Mouse (Mus musculus) spleen, adult 12 weeks (tissue): ENCODE measurements around the gene Clcn1.

Experiments
- DNase-seq: peaks from one replicate; pipeline ENCODE4 v3.0.0; 2022; ENCODE audit warnings: low spot score

Clcn1 gene

DNA sequence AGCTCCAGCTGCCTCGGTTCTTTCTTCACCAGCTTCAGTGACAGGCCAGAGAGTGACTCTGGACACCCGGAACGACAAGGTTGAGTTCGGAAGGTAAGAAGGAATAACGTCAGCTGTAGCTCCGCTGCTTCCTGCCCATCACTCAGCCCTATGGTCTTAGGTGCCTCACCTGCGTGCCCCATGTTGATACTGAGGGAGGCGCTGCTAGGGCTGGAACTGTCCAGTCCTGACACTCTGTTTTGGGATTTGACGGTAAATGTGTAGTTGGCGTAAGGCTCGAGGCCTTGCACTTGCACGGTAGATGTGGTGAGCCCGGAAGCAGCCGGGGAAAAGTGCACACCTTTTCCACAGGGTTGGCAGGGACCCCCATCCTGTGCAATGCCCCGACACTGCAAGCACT lies 78.1 kb downstream of the Clcn1 start:
- no peak for DNase-seq

DNA sequence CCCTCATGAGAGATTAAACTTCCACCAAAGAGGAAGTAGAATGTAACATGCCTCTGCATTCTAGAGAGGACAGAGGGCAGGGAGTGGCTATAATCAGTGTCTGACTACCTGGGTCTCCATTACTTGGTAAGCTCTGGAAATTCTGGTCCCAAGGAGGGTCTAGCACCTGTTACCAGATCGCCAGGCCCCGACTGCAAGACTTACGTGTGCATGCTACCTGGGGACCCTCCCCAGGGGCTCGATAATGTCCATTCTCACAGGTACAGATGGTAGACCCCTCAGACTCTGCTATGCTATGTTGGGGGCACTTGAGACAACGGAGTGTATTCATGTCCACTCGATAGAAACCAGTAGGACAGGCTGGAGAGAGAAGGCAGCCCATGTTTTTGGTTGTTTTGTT lies 78.7 kb downstream of the Clcn1 start:
- DNase-seq, result no peak
